Mouse (Mus musculus) limb, embryonic 13.5 days (tissue): ENCODE measurements around the gene Cenpn. TPM values are rescaled to one million over a fixed set of nuclear protein-coding genes. Genes with fewer than 3 reads are reported as not detected.

ENCODE experiments used
- ATAC-seq: fragments of 200-750 bp; cut with Nextera tagmentation; 2 replicates; pipeline ENCODE4 v1.8.0; 2017; ENCODE audit warnings: low read depth, moderate number of reproducible peaks, moderate TSS enrichment; ENCODE audit not compliant: low FRiP score
- H3K27ac ChIP-seq: fragments of 300-500 bp; sonication (generic); 2 replicates; pipeline ENCODE4 v1.5.1; 2015; ENCODE audit warnings: inconsistent platforms, mild to moderate bottlenecking, moderate library complexity
- H3K27me3 ChIP-seq: fragments of 300-500 bp; sonication (generic); 2 replicates; pipeline ENCODE4 v1.6.1; 2015; ENCODE audit warnings: mild to moderate bottlenecking, inconsistent platforms
- H3K36me3 ChIP-seq: fragments of 300-500 bp; sonication (generic); 2 replicates; pipeline ENCODE4 v1.6.1; 2015; ENCODE audit warnings: inconsistent platforms, mild to moderate bottlenecking, moderate library complexity
- H3K4me1 ChIP-seq: fragments of 300-500 bp; sonication (generic); 2 replicates; pipeline ENCODE4 v1.6.1; 2015; ENCODE audit warnings: inconsistent platforms
- H3K4me2 ChIP-seq: fragments of 300-500 bp; sonication (generic); replicated peaks from 2 replicates; pipeline ENCODE4 v1.6.1; 2015; ENCODE audit warnings: inconsistent platforms, mild to moderate bottlenecking, moderate library complexity
- H3K4me3 ChIP-seq: fragments of 300-500 bp; sonication (generic); 2 replicates; pipeline ENCODE4 v1.5.1; 2015; ENCODE audit warnings: moderate library complexity, mild to moderate bottlenecking, inconsistent platforms
- H3K9ac ChIP-seq: fragments of 300-500 bp; sonication (generic); 2 replicates; pipeline ENCODE4 v1.6.1; 2015; ENCODE audit warnings: mild to moderate bottlenecking, inconsistent platforms
- H3K9me3 ChIP-seq: fragments of 300-500 bp; sonication (generic); 2 replicates; pipeline ENCODE4 v1.6.1; 2016; ENCODE audit warnings: inconsistent platforms
- WGBS: fragments of 180-500 bp; shearing (Covaris S2); methylation state at CpG from one replicate; pipeline ENCODE4 v1.1.7; 2015; 5-methylcytosine and 5-hydroxymethylcytosine counted together
- polyA plus RNA-seq: library from polyadenylated mRNA; unstranded; fragments of >200 nt; fragmentation: Nextera tagmentation; extraction: Ambion mirVana; gene quantifications from 2 replicates; pipeline ENCODE4 v1.2.1, GENCODE M21; 2015

The Cenpn gene
- polyA plus RNA-seq, 1 experiment from 2014 or later: 41.5 TPM

DNA sequence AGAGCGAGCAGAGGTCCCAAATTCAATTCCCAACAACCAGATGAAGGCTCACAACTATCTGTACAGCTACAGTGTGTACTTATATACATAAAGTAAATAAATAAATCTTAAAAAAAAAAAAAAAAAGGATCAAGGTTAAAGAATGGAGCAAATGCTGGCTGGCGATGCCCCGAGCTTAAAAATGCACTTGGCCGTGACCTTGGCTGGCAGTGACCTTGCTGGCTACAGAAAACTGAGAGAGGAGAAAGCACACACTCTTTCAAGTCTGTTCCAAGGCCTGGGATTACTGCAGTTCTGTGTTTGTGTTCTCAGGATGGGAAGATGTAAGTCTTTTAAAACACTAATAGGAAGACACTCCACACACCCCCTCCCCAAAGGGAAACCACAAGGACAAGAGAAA is 16.8 kb upstream of the Cenpn start:
- Histone ChIP-seq H3K4me1 (no peaks in the 10 kb centered on the region), H3K4me2 (no peak overlapping the region), H3K36me3 (peaks cover 36% of the 10 kb centered on the region), H3K9ac (no peak overlapping the region), H3K27ac (no peak overlapping the region), H3K4me3 (no peak overlapping the region), H3K9me3 (peaks cover 3% of the 10 kb centered on the region; the same call in 1 of the 2 replicates), H3K27me3 (no peaks in the 10 kb centered on the region)
- ATAC-seq: no peak
- WGBS: 98% methylated on average over 4 of the region's 4 CpGs

DNA sequence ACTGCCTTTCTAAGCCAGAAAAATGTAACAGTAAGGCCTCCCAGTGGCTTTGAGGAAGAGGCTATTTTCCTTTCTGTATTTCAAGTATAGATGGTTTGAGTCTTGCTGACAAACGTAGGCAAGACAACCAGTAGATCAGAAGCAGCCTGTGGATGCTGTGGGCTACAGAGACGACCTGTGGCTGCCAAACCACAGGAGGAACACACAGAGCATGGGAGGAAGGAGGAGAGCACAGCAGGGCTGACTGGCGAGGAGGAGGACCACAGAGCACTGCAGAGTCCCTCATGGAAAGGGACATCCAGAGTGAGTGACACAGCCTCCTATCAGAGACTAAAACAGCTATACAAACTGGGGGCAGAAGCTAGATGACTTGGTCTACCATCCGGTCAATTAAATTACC is 16.3 kb upstream of the Cenpn start:
- 85% methylated on average over 4 of the region's 4 CpGs for WGBS
- H3K36me3 ChIP-seq: peaks cover 41% of the 10 kb centered on the region
- no peak overlapping the region for H3K4me3 ChIP-seq
- peaks cover 3% of the 10 kb centered on the region; the same call in 1 of the 2 replicates for H3K9me3 ChIP-seq
- no peak overlapping the region for H3K4me2 ChIP-seq
- ATAC-seq: no peak
- H3K27me3 ChIP-seq: no peaks in the 10 kb centered on the region
- no peak overlapping the region for H3K27ac ChIP-seq
- no peak overlapping the region for H3K9ac ChIP-seq
- no peaks in the 10 kb centered on the region for H3K4me1 ChIP-seq

DNA sequence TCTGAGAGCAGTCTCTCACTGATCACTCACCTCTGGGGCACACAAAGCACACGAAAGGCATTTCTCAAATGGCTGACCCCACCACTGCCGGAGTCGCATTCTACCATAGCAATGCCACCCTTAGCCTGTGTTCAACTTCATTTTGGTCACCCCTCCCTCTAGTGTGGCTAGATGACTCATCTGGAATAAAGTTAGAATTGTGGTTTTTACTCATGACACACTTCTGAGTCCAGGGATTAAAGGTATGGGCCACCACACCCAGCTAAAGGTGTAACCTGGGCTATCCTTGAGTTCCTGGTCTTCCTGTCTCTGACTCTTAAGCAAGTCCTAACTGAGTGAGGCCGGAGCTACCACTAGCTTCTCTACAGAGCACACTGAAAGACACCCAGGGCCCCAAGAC is 15.7 kb upstream of the Cenpn start:
- 92% methylated on average over 4 of the region's 4 CpGs for WGBS
- Histone ChIP-seq H3K27me3 (no peaks in the 10 kb centered on the region), H3K9ac (no peak overlapping the region), H3K27ac (no peak overlapping the region), H3K4me2 (no peak overlapping the region), H3K4me1 (no peaks in the 10 kb centered on the region), H3K4me3 (no peak overlapping the region), H3K36me3 (peaks cover 47% of the 10 kb centered on the region), H3K9me3 (peaks cover 3% of the 10 kb centered on the region; the same call in 1 of the 2 replicates)
- no peak for ATAC-seq

DNA sequence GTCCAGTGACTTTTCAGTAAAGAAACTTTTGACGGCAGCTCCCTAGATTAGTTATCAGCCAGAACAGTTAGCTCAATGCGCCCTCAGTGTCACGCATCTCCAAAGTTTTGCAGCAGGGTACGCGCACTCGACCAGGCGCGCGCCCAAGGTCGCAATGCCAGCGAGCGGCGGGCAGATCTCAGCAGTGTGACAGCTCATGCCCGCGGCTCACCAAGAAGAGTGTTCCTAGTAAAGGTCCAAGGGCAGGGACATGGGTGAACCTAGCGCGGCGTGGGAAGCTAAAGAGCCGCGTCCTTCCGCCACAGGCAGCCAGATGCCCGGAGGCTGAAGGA is 559 bp upstream of the Cenpn start:
- peak; percentile 53 for ATAC-seq
- Histone ChIP-seq H3K27ac (peak overlapping the region; percentile 62; the same call in 1 of the 2 replicates), H3K9me3 (no peaks in the 10 kb centered on the region), H3K9ac (peak overlapping the region; percentile 84), H3K4me3 (peak overlapping the region; percentile 75), H3K36me3 (peaks cover 25% of the 10 kb centered on the region), H3K4me2 (peak overlapping the region; percentile 68), H3K27me3 (no peaks in the 10 kb centered on the region), H3K4me1 (peaks cover 18% of the 10 kb centered on the region)
- WGBS: under 1% methylated on average over 22 of the region's 22 CpGs

DNA sequence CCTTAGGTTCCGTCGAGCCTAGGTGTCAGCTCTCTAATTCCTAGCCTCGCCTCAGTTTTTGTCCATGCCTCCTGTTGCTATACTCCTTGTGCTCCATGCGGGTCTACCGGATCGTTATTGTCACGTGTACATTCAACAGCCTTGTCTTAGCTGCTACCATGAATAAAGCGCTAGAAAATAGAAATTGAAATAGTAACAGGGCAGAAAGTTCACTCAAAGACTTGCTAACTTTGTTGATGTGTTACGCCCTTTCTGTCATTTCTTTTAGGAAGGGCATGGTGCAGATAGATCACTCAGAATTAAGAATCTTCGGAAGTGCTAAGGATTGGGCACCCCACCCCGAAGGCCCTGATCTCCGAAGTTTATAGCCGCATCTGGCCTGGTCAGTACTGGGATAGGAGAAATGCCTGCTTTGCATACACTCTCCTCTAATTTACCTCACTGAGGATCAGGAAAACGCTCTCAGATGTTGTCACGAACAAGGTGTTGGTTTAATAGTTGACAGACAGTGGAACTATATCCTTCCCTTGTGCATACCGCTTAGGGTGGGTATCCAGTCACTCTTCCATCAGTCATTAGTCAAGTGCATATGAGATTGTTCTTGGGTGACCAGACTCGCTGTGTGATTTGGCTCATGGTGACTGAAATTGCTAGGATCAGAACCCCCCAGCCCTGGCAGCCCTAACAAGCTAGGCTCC is 679 bp downstream of the Cenpn start:
- no peaks in the 10 kb centered on the region for H3K9me3 ChIP-seq
- no peak for ATAC-seq
- WGBS: 29% methylated on average over 17 of the region's 17 CpGs
- H3K9ac ChIP-seq: peak overlapping the region; percentile 84
- peaks cover 26% of the 10 kb centered on the region for H3K36me3 ChIP-seq
- H3K4me1 ChIP-seq: peaks cover 18% of the 10 kb centered on the region
- no peaks in the 10 kb centered on the region for H3K27me3 ChIP-seq
- peak overlapping the region; percentile 62 for H3K27ac ChIP-seq
- H3K4me2 ChIP-seq: peak overlapping the region; percentile 68
- H3K4me3 ChIP-seq: peak overlapping the region; percentile 75

DNA sequence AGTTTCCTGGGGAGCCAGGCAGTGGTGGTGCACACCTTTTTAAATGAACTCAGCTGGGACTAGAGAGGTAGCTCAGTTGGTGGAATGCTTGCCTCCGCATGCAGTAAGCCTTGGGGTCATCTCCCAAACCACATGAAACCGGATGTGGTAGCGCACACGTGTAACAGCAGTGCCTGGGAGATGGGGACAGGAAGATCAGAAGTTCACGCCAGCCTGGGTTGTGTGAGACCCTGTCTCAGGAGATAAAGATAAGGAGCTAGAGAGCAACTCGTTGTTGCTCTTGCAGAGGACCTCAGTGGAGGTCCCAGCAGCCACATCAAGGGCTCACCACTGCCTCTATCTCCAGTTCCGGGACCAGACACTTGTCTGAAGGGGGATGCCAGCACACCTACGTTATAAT is 2.0 kb downstream of the Cenpn start:
- no peak overlapping the region for H3K4me2 ChIP-seq
- H3K4me3 ChIP-seq: no peak overlapping the region
- H3K27ac ChIP-seq: no peak overlapping the region
- peaks cover 36% of the 10 kb centered on the region for H3K36me3 ChIP-seq
- peaks cover 18% of the 10 kb centered on the region for H3K4me1 ChIP-seq
- H3K9me3 ChIP-seq: no peaks in the 10 kb centered on the region
- 90% methylated on average over 8 of the region's 8 CpGs for WGBS
- no peak overlapping the region for H3K9ac ChIP-seq
- H3K27me3 ChIP-seq: no peaks in the 10 kb centered on the region
- ATAC-seq: no peak

DNA sequence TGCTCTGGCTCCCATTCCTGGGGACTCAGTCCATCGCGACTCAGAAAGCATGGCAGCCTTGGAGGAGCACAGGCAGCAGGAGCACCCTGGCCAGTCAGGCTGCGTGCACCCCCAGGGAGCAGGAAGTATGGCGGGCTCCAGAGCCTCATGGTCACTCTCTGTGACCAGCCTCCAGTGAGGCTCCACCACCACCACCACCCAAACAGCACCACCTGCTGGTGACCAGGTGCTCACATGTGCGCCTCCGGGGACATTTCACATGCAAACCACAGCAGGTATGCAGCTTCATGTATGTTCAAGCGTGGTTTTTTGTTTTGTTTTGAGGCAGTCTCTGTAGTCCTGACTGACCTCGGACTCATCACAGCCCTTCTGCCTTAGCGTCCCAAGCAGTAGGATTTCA is 6.3 kb downstream of the Cenpn start:
- H3K27me3 ChIP-seq: no peaks in the 10 kb centered on the region
- peaks cover 68% of the 10 kb centered on the region for H3K36me3 ChIP-seq
- no peak for ATAC-seq
- H3K4me1 ChIP-seq: no peaks in the 10 kb centered on the region
- no peaks in the 10 kb centered on the region for H3K9me3 ChIP-seq
- H3K4me2 ChIP-seq: no peak overlapping the region
- 76% methylated on average over 9 of the region's 9 CpGs for WGBS
- H3K9ac ChIP-seq: no peak overlapping the region
- H3K4me3 ChIP-seq: no peak overlapping the region
- no peak overlapping the region for H3K27ac ChIP-seq

DNA sequence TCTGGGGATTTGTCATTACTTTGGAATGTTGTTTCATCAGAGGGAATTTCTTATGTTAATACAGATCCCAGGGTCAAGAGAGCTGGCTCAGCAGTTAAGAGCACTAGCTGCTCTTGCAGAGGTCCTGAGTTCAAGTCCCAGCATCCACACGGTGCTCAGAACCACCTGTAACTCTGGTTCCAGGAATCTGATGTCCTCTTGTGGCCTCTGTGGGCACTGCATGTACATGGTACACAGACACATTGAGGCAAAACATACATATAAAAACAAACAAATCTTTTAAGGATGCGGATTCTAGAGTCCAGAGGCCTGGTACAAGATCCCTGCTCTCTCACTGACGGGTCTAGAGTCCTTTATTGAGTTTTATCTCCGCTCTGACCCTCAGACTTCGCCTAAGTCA is 7.1 kb downstream of the Cenpn start:
- H3K4me3 ChIP-seq: no peak overlapping the region
- no peak overlapping the region for H3K27ac ChIP-seq
- peaks cover 73% of the 10 kb centered on the region for H3K36me3 ChIP-seq
- H3K9ac ChIP-seq: no peak overlapping the region
- ATAC-seq: no peak
- no peak overlapping the region for H3K4me2 ChIP-seq
- H3K4me1 ChIP-seq: no peaks in the 10 kb centered on the region
- 91% methylated on average over 5 of the region's 5 CpGs for WGBS
- H3K27me3 ChIP-seq: no peaks in the 10 kb centered on the region
- H3K9me3 ChIP-seq: no peaks in the 10 kb centered on the region

DNA sequence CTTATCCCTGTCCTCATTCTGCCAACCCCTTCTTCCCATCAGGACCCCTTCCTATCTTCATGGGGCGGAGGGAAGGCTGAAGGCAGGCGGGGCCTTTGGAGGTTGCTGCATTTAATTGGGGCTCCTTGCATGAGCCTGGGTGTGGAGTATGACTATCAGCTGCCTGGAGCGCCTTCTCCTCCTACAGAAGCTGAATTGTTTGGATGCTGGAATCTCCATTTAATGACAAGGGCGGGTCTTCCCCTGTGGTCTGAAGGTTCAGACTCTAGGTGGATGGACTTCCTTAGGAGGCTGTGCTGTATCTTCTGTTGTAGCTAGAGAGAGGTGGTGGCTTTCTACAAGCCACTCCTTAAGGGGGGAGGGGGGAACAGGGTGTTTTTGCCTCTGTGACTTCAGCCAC is 13.4 kb downstream of the Cenpn start:
- no peak overlapping the region for H3K27ac ChIP-seq
- no peak overlapping the region for H3K4me3 ChIP-seq
- no peak overlapping the region for H3K4me2 ChIP-seq
- no peaks in the 10 kb centered on the region for H3K27me3 ChIP-seq
- no peak for ATAC-seq
- 92% methylated on average over 4 of the region's 4 CpGs for WGBS
- H3K9ac ChIP-seq: no peak overlapping the region
- H3K9me3 ChIP-seq: no peaks in the 10 kb centered on the region
- H3K4me1 ChIP-seq: no peaks in the 10 kb centered on the region
- H3K36me3 ChIP-seq: peaks cover 74% of the 10 kb centered on the region

DNA sequence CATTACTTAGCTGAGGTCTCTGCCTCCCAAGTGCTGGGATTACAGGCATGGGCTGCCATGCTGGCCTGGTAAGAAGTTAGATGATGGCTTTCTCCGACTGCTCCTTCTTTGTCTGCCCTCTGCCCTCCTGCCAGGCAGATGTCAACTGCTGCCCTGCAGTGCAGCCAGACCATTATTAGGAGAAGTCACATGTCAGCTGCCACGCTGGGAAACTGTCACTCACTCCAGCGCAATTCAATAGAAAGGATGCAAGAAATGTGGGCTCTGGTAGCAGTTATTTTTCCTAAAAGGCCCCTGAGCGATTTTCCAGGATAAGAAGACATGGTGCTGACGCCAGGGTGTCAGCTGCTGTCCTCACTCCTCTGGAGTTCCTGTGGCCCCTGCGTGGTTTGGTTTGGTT is 14.0 kb downstream of the Cenpn start:
- no peak for ATAC-seq
- H3K4me1 ChIP-seq: no peaks in the 10 kb centered on the region

DNA sequence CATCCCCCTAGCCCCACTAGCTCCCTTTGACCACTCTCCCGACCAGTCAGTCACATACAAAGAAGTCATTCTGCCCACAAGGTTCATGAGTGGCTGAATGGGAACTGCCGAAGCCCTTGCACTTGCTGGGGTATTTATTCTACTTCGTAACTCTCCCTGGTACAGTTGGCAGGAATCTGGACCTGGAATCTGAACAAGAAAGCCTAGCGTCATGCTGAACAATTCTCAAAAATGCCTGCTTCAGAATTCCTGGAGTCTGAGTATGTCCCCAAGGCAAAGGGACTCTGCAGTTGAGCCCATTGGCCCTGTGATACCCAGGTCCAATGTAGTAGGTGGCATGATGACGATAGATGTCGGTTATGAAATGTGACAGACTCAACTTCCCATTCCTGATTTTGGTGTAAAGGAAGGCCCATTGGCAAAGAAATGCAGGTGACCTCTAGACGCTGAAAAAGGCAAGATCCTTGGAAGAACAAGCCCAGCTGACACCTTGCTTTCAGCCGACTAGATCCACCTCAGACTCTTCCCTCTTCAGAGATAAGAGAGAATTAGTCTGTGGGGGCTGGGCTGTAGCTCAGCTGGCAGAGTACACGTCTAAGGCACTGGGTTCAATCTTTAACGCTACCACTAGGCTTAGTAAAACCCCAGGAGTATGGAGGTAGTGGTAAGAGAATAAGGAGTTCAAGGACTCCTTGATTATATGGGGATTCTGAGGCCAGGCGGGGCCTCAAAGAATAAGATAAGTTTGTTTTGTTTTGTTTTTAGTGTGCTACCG is 20.9 kb downstream of the Cenpn start:
- no peaks in the 10 kb centered on the region for H3K9me3 ChIP-seq
- no peak overlapping the region for H3K27ac ChIP-seq
- peaks cover 20% of the 10 kb centered on the region for H3K4me1 ChIP-seq
- H3K4me3 ChIP-seq: no peak overlapping the region
- no peaks in the 10 kb centered on the region for H3K27me3 ChIP-seq
- peak overlapping the region; percentile 97 for H3K4me2 ChIP-seq
- no peak for ATAC-seq
- whole genome bisulfite sequencing: 78% methylated on average over 12 of the region's 12 CpGs
- H3K36me3 ChIP-seq: peaks cover 23% of the 10 kb centered on the region
- H3K9ac ChIP-seq: no peak overlapping the region

More for the DNA sequence above, 14.0 kb downstream of the Cenpn start:
- WGBS: 87% methylated on average over 6 of the region's 6 CpGs
- no peak overlapping the region for H3K27ac ChIP-seq
- H3K27me3 ChIP-seq: no peaks in the 10 kb centered on the region
- no peak overlapping the region for H3K9ac ChIP-seq
- H3K9me3 ChIP-seq: no peaks in the 10 kb centered on the region
- H3K4me3 ChIP-seq: no peak overlapping the region
- peaks cover 73% of the 10 kb centered on the region for H3K36me3 ChIP-seq
- H3K4me2 ChIP-seq: no peak overlapping the region

DNA sequence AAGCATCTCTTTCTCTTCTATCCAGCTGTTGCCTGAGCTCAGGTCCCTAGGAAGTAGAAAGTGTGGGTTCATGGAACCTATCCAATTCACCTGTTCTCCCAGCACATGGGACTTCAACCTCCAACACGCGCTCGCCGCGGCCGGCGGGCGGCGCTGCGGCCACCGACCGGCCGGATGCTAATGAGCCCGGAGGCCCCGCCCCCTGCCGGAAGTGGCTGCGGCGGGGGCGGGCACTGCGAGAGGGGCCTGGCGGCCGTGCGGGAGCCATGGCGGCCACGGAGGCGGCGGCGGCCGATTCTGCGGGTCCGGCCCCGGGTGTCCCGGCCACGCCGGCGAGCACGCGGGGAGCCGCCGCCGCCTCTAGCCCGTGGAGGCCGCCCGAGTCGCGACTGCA is 21.6 kb downstream of the Cenpn start, which contains the start of gene Atmin:
TSS of gene Atmin (plus strand) at position 233 of the 394 bp plus-strand sequence.
- Histone ChIP-seq H3K4me1 (peaks cover 20% of the 10 kb centered on the region), H3K36me3 (peaks cover 19% of the 10 kb centered on the region), H3K9me3 (no peaks in the 10 kb centered on the region), H3K27me3 (no peaks in the 10 kb centered on the region), H3K9ac (peak within 1 kb of the TSS; percentile 89), H3K27ac (peak within 1 kb of the TSS; percentile 55; the same call in 1 of the 2 replicates), H3K4me2 (peak within 1 kb of the TSS; percentile 97), H3K4me3 (peak within 1 kb of the TSS; percentile 95)
- under 1% methylated on average over 38 of the region's 46 CpGs for WGBS
- peak; percentile 85 for ATAC-seq
